17 mouse cellular contexts compared by ENCODE assay signal in the genomic region with DNA sequence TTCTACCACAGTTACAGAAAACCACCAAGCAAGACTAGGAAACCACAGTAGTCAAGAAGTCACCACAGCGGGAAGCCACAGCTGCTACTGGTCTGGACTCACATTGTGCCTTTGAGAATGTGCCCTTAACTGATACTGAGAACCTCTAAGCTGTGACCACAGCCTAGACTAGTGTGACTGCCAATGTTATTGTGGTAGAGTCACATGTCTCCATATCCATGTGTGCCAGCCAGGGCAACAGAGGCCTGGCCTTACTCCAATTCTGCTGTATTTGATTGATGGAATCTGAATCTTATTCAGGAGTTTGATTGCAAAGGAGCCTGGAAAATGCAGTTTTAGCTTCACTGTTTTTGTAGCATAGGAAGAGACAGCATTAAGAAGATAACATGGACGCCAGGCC. TPM values are rescaled to one million over a fixed set of nuclear protein-coding genes. Genes with fewer than 3 reads are reported as not detected.
DNase-seq lines count a peak whose midpoint lies in the region; ATAC-seq and TF ChIP-seq lines count a peak whose summit lies in the region.
"Had no signal": no experiment of that assay in that cellular context is flagged by ENCODE, and none has a peak within 500 bp of the region (broad histone marks: within the 10 kb centered on the region; RNA-seq: fewer than 3 reads in every experiment).

No protein-coding gene starts in this region.

- no peaks in the 10 kb centered on the region for H3K27me3 ChIP-seq in hindbrain, postnatal 0 days (ENCODE audit: insufficient read depth, low read length)
- H3K27me3 ChIP-seq in hindbrain, embryonic 14.5 days (ENCODE audit: control insufficient read depth, insufficient read depth, low read length), result no peaks in the 10 kb centered on the region
- H3K27me3 ChIP-seq in CH12.LX (replicated peaks), result no peaks in the 10 kb centered on the region
- H3K27me3 ChIP-seq: heart, embryonic 15.5 days; liver, embryonic 12.5 days; neural tube, embryonic 13.5 days had no signal

- no peak for TF ChIP-seq EP300 in CH12.LX (IDR thresholded peaks at IDR 0.05; ENCODE audit: low read length)

- no peak overlapping the region for H3K4me2 ChIP-seq in hindbrain, postnatal 0 days (ENCODE audit: low read depth, low read length)
- H3K4me2 ChIP-seq in hindbrain, embryonic 14.5 days (replicated peaks), result no peak overlapping the region
- H3K4me2 ChIP-seq in CH12.LX (ENCODE audit: insufficient read depth, low read depth, poor library complexity, severe bottlenecking), result no peak overlapping the region
- H3K4me2 ChIP-seq: heart, embryonic 15.5 days; liver, embryonic 12.5 days; midbrain, embryonic 11.5 days; neural tube, embryonic 13.5 days had no signal

- no peak overlapping the region for H3K4me3 ChIP-seq in hindbrain, postnatal 0 days (ENCODE audit: low read length)
- H3K4me3 ChIP-seq in hindbrain, embryonic 14.5 days (replicated peaks; ENCODE audit: low read length), result no peak overlapping the region
- H3K4me3 ChIP-seq in CH12.LX (replicated peaks in 1 of 3; ENCODE audit: low read depth in 2 of 3, low read length in 2 of 3, poor library complexity in 1 of 3), result no peak overlapping the region
- H3K4me3 ChIP-seq: heart, embryonic 15.5 days; liver, embryonic 12.5 days; neural tube, embryonic 13.5 days had no signal

- no peaks in the 10 kb centered on the region for H3K4me1 ChIP-seq in hindbrain, postnatal 0 days (ENCODE audit: insufficient read depth, low read length)
- no peaks in the 10 kb centered on the region for H3K4me1 ChIP-seq in hindbrain, embryonic 14.5 days (replicated peaks; ENCODE audit: control insufficient read depth, insufficient read depth, low read length)
- H3K4me1 ChIP-seq in CH12.LX (ENCODE audit: control insufficient read depth in 1 of 2, insufficient read depth in 2 of 2), result peaks cover 0 to 6% of the 10 kb centered on the region in 2 experiments; a peak in 1 of 4 replicates
- H3K4me1 ChIP-seq: liver, embryonic 12.5 days; neural tube, embryonic 13.5 days had no signal

- TF ChIP-seq CTCF in hindbrain, postnatal 0 days (IDR thresholded peaks at IDR 0.05; ENCODE audit: low read depth), result no peak
- TF ChIP-seq CTCF in CH12.LX (conservative IDR thresholded peaks at IDR 0.05 in 1 of 2, IDR thresholded peaks at IDR 0.05 in 1 of 2; ENCODE audit: low read depth in 2 of 2, low read length in 2 of 2), result no peak

- H3K9me3 ChIP-seq in hindbrain, postnatal 0 days (ENCODE audit: low read length), result no peaks in the 10 kb centered on the region
- H3K9me3 ChIP-seq in hindbrain, embryonic 14.5 days (ENCODE audit: control insufficient read depth, low read length), result 0 out of 2 replicates have a peak, but pooled peaks cover 3% of the 10 kb centered on the region
- H3K9me3 ChIP-seq in CH12.LX (replicated peaks; ENCODE audit: low read length), result no peaks in the 10 kb centered on the region
- H3K9me3 ChIP-seq: heart, embryonic 15.5 days; liver, embryonic 12.5 days; neural tube, embryonic 13.5 days had no signal

- TF ChIP-seq RAD21 in CH12.LX (IDR thresholded peaks at IDR 0.05; ENCODE audit: low read depth, low read length), result no peak

- no peak for TF ChIP-seq POLR2A in CH12.LX (IDR thresholded peaks at IDR 0.05; ENCODE audit: low read depth, low read length)

- no peak for ATAC-seq in hindbrain, postnatal 0 days
- no peak for ATAC-seq in hindbrain, embryonic 14.5 days (ENCODE audit: low FRiP score)
- ATAC-seq in granulocyte monocyte progenitor cell, adult 5-6 weeks (replicated peaks; ENCODE audit: poor library complexity, severe bottlenecking), result peak; percentile 100
- ATAC-seq in activated CD4-positive, CD25-positive, alpha-beta regulatory T cell, adult 4 months, result no peak
- ATAC-seq: intestine, embryonic 16.5 days; liver, embryonic 12.5 days had no signal

- in situ Hi-C loops in CH12.LX (cut with MboI; ENCODE audit: low pct_ligation_motif_present, low pct_unique_long_range_greater_than_20kb, low sequenced_read_pairs), result no loop called here

- dilution Hi-C loops in CH12.LX (cut with MboI; ENCODE audit: extremely low pct_ligation_motif_present, extremely low pct_unique_long_range_greater_than_20kb, low sequenced_read_pairs), result no loop called here

- WGBS in hindbrain, postnatal 0 days, result 77% methylated on average over 2 of the region's 2 CpGs
- 84% methylated on average over 2 of the region's 2 CpGs for WGBS in hindbrain, embryonic 14.5 days

- H3K79me2 ChIP-seq in CH12.LX (replicated peaks; ENCODE audit: control insufficient read depth, extremely low read depth, insufficient read depth, poor library complexity, severe bottlenecking), result no peaks in the 10 kb centered on the region

- no peaks in the 10 kb centered on the region for H3K36me3 ChIP-seq in hindbrain, postnatal 0 days (ENCODE audit: insufficient read depth, low read length)
- H3K36me3 ChIP-seq in hindbrain, embryonic 14.5 days (replicated peaks; ENCODE audit: control insufficient read depth, insufficient read depth), result no peaks in the 10 kb centered on the region
- no peaks in the 10 kb centered on the region for H3K36me3 ChIP-seq in CH12.LX (replicated peaks in 1 of 2; ENCODE audit: control insufficient read depth in 1 of 2, insufficient read depth in 1 of 2, low read length in 1 of 2)
- H3K36me3 ChIP-seq: heart, embryonic 15.5 days; liver, embryonic 12.5 days; neural tube, embryonic 13.5 days had no signal

- H3K9ac ChIP-seq in hindbrain, postnatal 0 days (replicated peaks; ENCODE audit: low read length), result no peak overlapping the region
- no peak overlapping the region for H3K9ac ChIP-seq in hindbrain, embryonic 14.5 days
- H3K9ac ChIP-seq in CH12.LX (ENCODE audit: insufficient read depth, low read depth), result no peak overlapping the region
- H3K9ac ChIP-seq: heart, embryonic 15.5 days; liver, embryonic 12.5 days; neural tube, embryonic 13.5 days had no signal

- H3K27ac ChIP-seq in hindbrain, postnatal 0 days, result no peak overlapping the region
- H3K27ac ChIP-seq in hindbrain, embryonic 14.5 days, result no peak overlapping the region
- H3K27ac ChIP-seq in CH12.LX (ENCODE audit: insufficient read depth, low read depth), result no peak overlapping the region
- H3K27ac ChIP-seq: heart, embryonic 15.5 days; liver, embryonic 12.5 days; neural tube, embryonic 13.5 days had no signal

- peak; percentile 8 for DNase-seq in hindbrain, postnatal 0 days (ENCODE audit: low spot score)
- no peak for DNase-seq in hindbrain, embryonic 14.5 days (ENCODE audit: low spot score)
- DNase-seq in 3134 (ENCODE audit: extremely low read depth, insufficient read length, low spot score), result peak; percentile 6
- peak; percentile 47 for DNase-seq in CH12.LX (ENCODE audit: extremely low read depth)
- DNase-seq in right cerebral cortex, postnatal 10 days (ENCODE audit: low spot score in 2 of 2), result no peak
- DNase-seq in gastrocnemius, postnatal 4 days (ENCODE audit: low spot score in 2 of 2), result no peak
- DNase-seq: cerebellum, adult 9-11 months; right cerebral cortex, postnatal 14 days had no signal

TF ChIP-seq in CH12.LX, 34 proteins besides CTCF, POLR2A, EP300 and RAD21:
- TF ChIP-seq MAFK (IDR thresholded peaks at IDR 0.05; ENCODE audit: insufficient replicate concordance, low read length) (peak; percentile 49; the same call in 1 of the 2 replicates), BHLHE40 (IDR thresholded peaks at IDR 0.05; ENCODE audit: low read depth, low read length) (peak; percentile 57), JUN (IDR thresholded peaks at IDR 0.05; ENCODE audit: insufficient read depth, low read depth, low read length) (no peak)

RNA-seq across cellular contexts. Expression of gene H60c, which starts 13.5 kb away (rescaled TPM):
- not detected in 2 replicates for total RNA-seq in hindbrain, postnatal 0 days (2014; rRNA removed)
- not detected in 2 replicates for polyA plus RNA-seq in hindbrain, postnatal 0 days (2015; fragmentation: Nextera tagmentation; extraction: Ambion mirVana)
- polyA plus RNA-seq in hindbrain, embryonic 14.5 days (2014; fragmentation: Nextera tagmentation; extraction: Ambion mirVana), result not detected in 2 replicates
- total RNA-seq in CH12.LX (2012; rRNA removed), result not detected in 2 replicates
- total RNA-seq in CH12.LX (2014; rRNA removed), result not detected in 2 replicates
- not detected in 2 replicates for polyA plus RNA-seq in CH12.LX (2012; ENCODE audit: insufficient read length, low read depth)
- total RNA-seq in granulocyte monocyte progenitor cell, adult 5-6 weeks (2014; fragmentation: Nextera tagmentation), result not detected in 2 replicates
- total RNA-seq in granulocyte monocyte progenitor cell, adult 5-6 weeks (2017), result not detected in 2 replicates
- polyA plus RNA-seq in activated CD4-positive, CD25-positive, alpha-beta regulatory T cell, adult 4 months (2017; shearing (Covaris generic)), result not detected
- not detected for total RNA-seq in gastrocnemius, postnatal 4 days (2021)
- total RNA-seq: ES-E14; left cerebral cortex, adult 18-20 months had no signal
- polyA plus RNA-seq: heart, embryonic 15.5 days; liver, embryonic 12.5 days; midbrain, embryonic 11.5 days; neural tube, embryonic 13.5 days had no signal

Comparison
In these comparisons a context has a peak if more than half of its experiments do, and no peak if none do; other contexts are left out.
1. DNase-seq: peak in hindbrain, postnatal 0 days (single experiment), 3134 (single experiment) and CH12.LX (single experiment); none in hindbrain, embryonic 14.5 days (single experiment), right cerebral cortex, postnatal 10 days (0 of 2) and gastrocnemius, postnatal 4 days (0 of 2).